Mouse (Mus musculus) neural tube, embryonic 10.5 days (tissue): Measurements from ENCODE around the gene Rnf7.
"Not testable (repeated sequence)": the region's sequence is repeated elsewhere in the genome, so short reads cannot be mapped to it uniquely, and the experiment has no call there.

Source experiments
- DNase-seq: peaks from one replicate; pipeline ENCODE4 v3.0.0-alpha.2; 2017; ENCODE audit warnings: low spot score; ENCODE audit errors: extremely low spot score

The Rnf7 gene

GRCm38 (mm10) chr9:96478071-96478888, at the start of gene Rnf7:
TSS of gene Rnf7 (minus strand) at chr9:96478675.
- DNase-seq = peak; percentile 99

GRCm38 (mm10) chr9:96526011-96526410, 47.5 kb upstream of the Rnf7 start:
- no peak for DNase-seq

GRCm38 (mm10) chr9:96524972-96525506, 46.6 kb upstream of the Rnf7 start, which contains the start of gene Gm28729:
TSS of gene Gm28729 (minus strand) at chr9:96525264.
- no peak for DNase-seq

- DNase-seq = no peak
These were observed 44.7 kb upstream of the Rnf7 start for GRCm38 (mm10) chr9:96523148-96523547.

- DNase-seq = not testable (repeated sequence)
These were observed 43.1 kb upstream of the Rnf7 start for GRCm38 (mm10) chr9:96521574-96521973.

GRCm38 (mm10) chr9:96517429-96517828, 39.0 kb upstream of the Rnf7 start:
- no peak for DNase-seq

- no peak for DNase-seq
These were observed 38.3 kb upstream of the Rnf7 start for GRCm38 (mm10) chr9:96516806-96517205.

GRCm38 (mm10) chr9:96515737-96516136, 37.3 kb upstream of the Rnf7 start:
- no peak for DNase-seq

- no peak for DNase-seq
These were observed 35.8 kb upstream of the Rnf7 start for GRCm38 (mm10) chr9:96514278-96514677.

GRCm38 (mm10) chr9:96506011-96506498, 27.6 kb upstream of the Rnf7 start:
- peak; percentile 67 for DNase-seq

- no peak for DNase-seq
These were observed 26.7 kb upstream of the Rnf7 start for GRCm38 (mm10) chr9:96505156-96505555.

- no peak for DNase-seq
These were observed 25.8 kb upstream of the Rnf7 start for GRCm38 (mm10) chr9:96504116-96504895.

GRCm38 (mm10) chr9:96502856-96503610, 24.6 kb upstream of the Rnf7 start:
- no peak for DNase-seq

GRCm38 (mm10) chr9:96501217-96501616, 22.7 kb upstream of the Rnf7 start:
- DNase-seq = no peak

GRCm38 (mm10) chr9:96493212-96493611, 14.7 kb upstream of the Rnf7 start:
- no peak for DNase-seq

GRCm38 (mm10) chr9:96491810-96492209, 13.3 kb upstream of the Rnf7 start:
- DNase-seq = peak; percentile 57

- DNase-seq = not testable (repeated sequence)
These were observed 9.4 kb upstream of the Rnf7 start for GRCm38 (mm10) chr9:96487869-96488268.

- no peak for DNase-seq
These were observed 5.2 kb upstream of the Rnf7 start for GRCm38 (mm10) chr9:96483648-96484047.

GRCm38 (mm10) chr9:96483028-96483427, 4.6 kb upstream of the Rnf7 start:
- no peak for DNase-seq

GRCm38 (mm10) chr9:96472356-96472755, 6.1 kb downstream of the Rnf7 start:
- DNase-seq = no peak

- not testable (repeated sequence) for DNase-seq
These were observed 6.8 kb downstream of the Rnf7 start for GRCm38 (mm10) chr9:96471681-96472080.
